Mouse (Mus musculus) heart, postnatal 36 days (tissue): ENCODE measurements around the gene Rbbp4. TPM values are rescaled to one million over a fixed set of nuclear protein-coding genes. Genes with fewer than 3 reads are reported as not detected.

Experiments
- DNase-seq, 2 experiments: peaks; one replicate each; pipeline ENCODE4 v3.0.0; 2021 to 2022
- intact Hi-C: fragments of 180-260 bp; cut with DNase I; formaldehyde crosslinking; loops from one replicate; pipeline ENCODE4 v1.15.1; 2025
- total RNA-seq, 2 experiments: library from RNA; stranded (reverse); gene quantifications; 2 replicates each; pipeline ENCODE4 v1.2.3; 2021

Rbbp4 gene
- total RNA-seq, 2 experiments from 2014 or later = 70.5 to 80.8 TPM

GRCm38 (mm10) chr4:129303401-129303800 is 31.8 kb downstream of the Rbbp4 start:
- intact Hi-C loops = no loop called here
- DNase-seq = no peak

- intact Hi-C loops = no loop called here
- DNase-seq = no peak
Measured at GRCm38 (mm10) chr4:129299121-129299520, 36.0 kb downstream of the Rbbp4 start.

- no peak for DNase-seq
- intact Hi-C loops = no loop called here
Measured at GRCm38 (mm10) chr4:129297724-129298123, 37.4 kb downstream of the Rbbp4 start.

- intact Hi-C loops = no loop called here
- no peak for DNase-seq
Measured at GRCm38 (mm10) chr4:129296066-129296465, 39.1 kb downstream of the Rbbp4 start.

- DNase-seq = no peak
- intact Hi-C loops = no loop called here
Measured at GRCm38 (mm10) chr4:129295188-129295587, 40.0 kb downstream of the Rbbp4 start.

- no peak for DNase-seq
- intact Hi-C loops = no loop called here
Measured at GRCm38 (mm10) chr4:129293702-129294101, 41.5 kb downstream of the Rbbp4 start.

GRCm38 (mm10) chr4:129292831-129293230 is 42.3 kb downstream of the Rbbp4 start:
- intact Hi-C loops = no loop called here
- no peak for DNase-seq

- intact Hi-C loops = no loop called here
- no peak for DNase-seq
Measured at GRCm38 (mm10) chr4:129289671-129290070, 45.5 kb downstream of the Rbbp4 start.

- peak; percentile 35 to 36 for DNase-seq
- intact Hi-C loops = no loop called here
Measured at GRCm38 (mm10) chr4:129288067-129288466, 47.1 kb downstream of the Rbbp4 start.

- intact Hi-C loops = no loop called here
- peak; percentile 48 to 59 for DNase-seq
Measured at GRCm38 (mm10) chr4:129287472-129287981, 47.6 kb downstream of the Rbbp4 start, which contains the start of gene Sync. Gene Sync (plus strand): TSS chr4:129287617.

- DNase-seq = peak; percentile 26 to 38
- intact Hi-C loops = no loop called here
Measured at GRCm38 (mm10) chr4:129286683-129287471, 48.3 kb downstream of the Rbbp4 start.

GRCm38 (mm10) chr4:129286001-129286682 is 49.0 kb downstream of the Rbbp4 start:
- intact Hi-C loops = no loop called here
- peak; percentile 22 to 39 for DNase-seq

- intact Hi-C loops = no loop called here
- no peak for DNase-seq
Measured at GRCm38 (mm10) chr4:129284685-129285084, 50.5 kb downstream of the Rbbp4 start.

GRCm38 (mm10) chr4:129283226-129283625 is 51.9 kb downstream of the Rbbp4 start:
- no peak for DNase-seq
- intact Hi-C loops = no loop called here

- no peak for DNase-seq
- intact Hi-C loops = no loop called here
Measured at GRCm38 (mm10) chr4:129282786-129283185, 52.4 kb downstream of the Rbbp4 start.

- intact Hi-C loops = loop anchor here (1.0 to 2.0 kb wide), 2 partner anchors 67 to 142 kb away; no protein-coding TSS in a partner anchor
- peak; percentile 94 to 98 for DNase-seq
Measured at GRCm38 (mm10) chr4:129276453-129276865, 58.7 kb downstream of the Rbbp4 start.

GRCm38 (mm10) chr4:129272756-129273046 is 62.5 kb downstream of the Rbbp4 start:
- peak in 1 of 2 experiments; percentile 36 for DNase-seq
- intact Hi-C loops = no loop called here

- DNase-seq = no peak
- intact Hi-C loops = no loop called here
Measured at GRCm38 (mm10) chr4:129271991-129272755, 63.0 kb downstream of the Rbbp4 start.

GRCm38 (mm10) chr4:129268698-129269097 is 66.5 kb downstream of the Rbbp4 start:
- no peak for DNase-seq
- intact Hi-C loops = no loop called here

- no peak for DNase-seq
- intact Hi-C loops = no loop called here
Measured at GRCm38 (mm10) chr4:129266821-129267220, 68.3 kb downstream of the Rbbp4 start.

- intact Hi-C loops = no loop called here
- no peak for DNase-seq
Measured at GRCm38 (mm10) chr4:129266191-129266590, 69.0 kb downstream of the Rbbp4 start.
